Mouse (Mus musculus) mature B cell (primary cell): Measurements from ENCODE around the gene Btbd9.

Experiments used
- in situ Hi-C: fragments of 300-500 bp; cut with MboI; formaldehyde crosslinking; loops from 2 replicates; pipeline ENCODE4 v1.14.3; 2019

Btbd9 gene

GRCm38 (mm10) chr17:30280323-30281118 lies 295.8 kb downstream of the Btbd9 start:
- in situ Hi-C loops: no loop called here

- in situ Hi-C loops: no loop called here
Observed at GRCm38 (mm10) chr17:30279684-30280083, 296.6 kb downstream of the Btbd9 start.

GRCm38 (mm10) chr17:30278596-30279378 lies 297.5 kb downstream of the Btbd9 start:
- in situ Hi-C loops: no loop called here

- in situ Hi-C loops: no loop called here
Observed at GRCm38 (mm10) chr17:30276477-30276876, 299.8 kb downstream of the Btbd9 start.

GRCm38 (mm10) chr17:30272769-30273168 lies 303.5 kb downstream of the Btbd9 start:
- in situ Hi-C loops: no loop called here

- in situ Hi-C loops: no loop called here
Observed at GRCm38 (mm10) chr17:30269136-30270063, 306.9 kb downstream of the Btbd9 start.

- in situ Hi-C loops: no loop called here
Observed at GRCm38 (mm10) chr17:30268456-30268855, 307.8 kb downstream of the Btbd9 start.

GRCm38 (mm10) chr17:30267432-30267973 lies 308.8 kb downstream of the Btbd9 start:
- in situ Hi-C loops: no loop called here

GRCm38 (mm10) chr17:30263535-30263934 lies 312.8 kb downstream of the Btbd9 start:
- in situ Hi-C loops: no loop called here

GRCm38 (mm10) chr17:30262943-30263342 lies 313.3 kb downstream of the Btbd9 start:
- in situ Hi-C loops: no loop called here

- in situ Hi-C loops: no loop called here
Observed at GRCm38 (mm10) chr17:30262440-30262839, 313.8 kb downstream of the Btbd9 start.

- in situ Hi-C loops: no loop called here
Observed at GRCm38 (mm10) chr17:30261983-30262340, 314.3 kb downstream of the Btbd9 start.

- in situ Hi-C loops: no loop called here
Observed at GRCm38 (mm10) chr17:30261307-30261982, 314.8 kb downstream of the Btbd9 start.

- in situ Hi-C loops: no loop called here
Observed at GRCm38 (mm10) chr17:30260641-30261306, 315.5 kb downstream of the Btbd9 start.

- in situ Hi-C loops: no loop called here
Observed at GRCm38 (mm10) chr17:30259938-30260337, 316.4 kb downstream of the Btbd9 start.

GRCm38 (mm10) chr17:30258480-30258879 lies 317.8 kb downstream of the Btbd9 start:
- in situ Hi-C loops: no loop called here

- in situ Hi-C loops: no loop called here
Observed at GRCm38 (mm10) chr17:30255928-30256560, 320.2 kb downstream of the Btbd9 start.

- in situ Hi-C loops: no loop called here
Observed at GRCm38 (mm10) chr17:30253924-30254323, 322.4 kb downstream of the Btbd9 start.

- in situ Hi-C loops: no loop called here
Observed at GRCm38 (mm10) chr17:30253028-30253427, 323.3 kb downstream of the Btbd9 start.

- in situ Hi-C loops: no loop called here
Observed at GRCm38 (mm10) chr17:30245308-30245706, 331.0 kb downstream of the Btbd9 start.
